Mouse (Mus musculus): ENCODE measurements around the gene Fam131a. TPM values are rescaled to one million over a fixed set of nuclear protein-coding genes. Genes with fewer than 3 reads are reported as not detected.

Fam131a gene
- polyA plus RNA-seq, 1 experiment from 2014 or later: 7.8 TPM

- Histone ChIP-seq H3K9me3 (ENCODE audit: control insufficient read depth, low read length) (no peaks in the 10 kb centered on the region), H3K27me3 (ENCODE audit: control insufficient read depth, insufficient read depth, low read depth, low read length) (peaks cover 24% of the 10 kb centered on the region), H3K36me3 (ENCODE audit: control insufficient read depth, insufficient read depth, low read length) (no peaks in the 10 kb centered on the region), H3K4me2 (ENCODE audit: low read depth, low read length) (no peak overlapping the region), H3K9ac (ENCODE audit: low read length) (no peak overlapping the region), H3K4me3 (ENCODE audit: low read length) (no peak overlapping the region), H3K27ac (ENCODE audit: low read length) (no peak overlapping the region), H3K4me1 (replicated peaks; ENCODE audit: control insufficient read depth, insufficient read depth, low read length) (peaks cover 11% of the 10 kb centered on the region)
- 58% methylated on average over 5 of the region's 5 CpGs for WGBS
- ATAC-seq (ENCODE audit: low read depth): no peak
Observed at GRCm38 (mm10) chr16:20731688-20732087, 38.6 kb downstream of the Fam131a start.

GRCm38 (mm10) chr16:20732251-20732924 lies 39.3 kb downstream of the Fam131a start:
- ATAC-seq (ENCODE audit: low read depth): peak; percentile 41
- Histone ChIP-seq H3K9ac (ENCODE audit: low read length) (peak overlapping the region; percentile 79), H3K4me1 (replicated peaks; ENCODE audit: control insufficient read depth, insufficient read depth, low read length) (peaks cover 11% of the 10 kb centered on the region), H3K27ac (ENCODE audit: low read length) (peak overlapping the region; percentile 11; the same call in 1 of the 2 replicates), H3K36me3 (ENCODE audit: control insufficient read depth, insufficient read depth, low read length) (no peaks in the 10 kb centered on the region), H3K9me3 (ENCODE audit: control insufficient read depth, low read length) (no peaks in the 10 kb centered on the region), H3K4me3 (ENCODE audit: low read length) (peak overlapping the region; percentile 56), H3K27me3 (ENCODE audit: control insufficient read depth, insufficient read depth, low read depth, low read length) (peaks cover 24% of the 10 kb centered on the region), H3K4me2 (ENCODE audit: low read depth, low read length) (peak overlapping the region; percentile 99)
- 1% methylated on average over 21 of the region's 30 CpGs for WGBS

- peaks cover 24% of the 10 kb centered on the region for H3K27me3 ChIP-seq (ENCODE audit: control insufficient read depth, insufficient read depth, low read depth, low read length)
- under 1% methylated on average over 54 of the region's 70 CpGs for WGBS
- ATAC-seq (ENCODE audit: low read depth): peak; percentile 91
- peak within 1 kb of the TSS; percentile 99 for H3K4me2 ChIP-seq (ENCODE audit: low read depth, low read length)
- no peaks in the 10 kb centered on the region for H3K9me3 ChIP-seq (ENCODE audit: control insufficient read depth, low read length)
- H3K27ac ChIP-seq (ENCODE audit: low read length): peak within 1 kb of the TSS; percentile 11; the same call in 1 of the 2 replicates
- peaks cover 11% of the 10 kb centered on the region for H3K4me1 ChIP-seq (replicated peaks; ENCODE audit: control insufficient read depth, insufficient read depth, low read length)
- peak within 1 kb of the TSS; percentile 56 for H3K4me3 ChIP-seq (ENCODE audit: low read length)
- H3K9ac ChIP-seq (ENCODE audit: low read length): peak within 1 kb of the TSS; percentile 79
- no peaks in the 10 kb centered on the region for H3K36me3 ChIP-seq (ENCODE audit: control insufficient read depth, insufficient read depth, low read length)
Observed at GRCm38 (mm10) chr16:20732925-20733730, 40.1 kb downstream of the Fam131a start, which contains the start of gene Chrd. Gene Chrd, plus strand, starts transcription at chr16:20733127.

DNA sequence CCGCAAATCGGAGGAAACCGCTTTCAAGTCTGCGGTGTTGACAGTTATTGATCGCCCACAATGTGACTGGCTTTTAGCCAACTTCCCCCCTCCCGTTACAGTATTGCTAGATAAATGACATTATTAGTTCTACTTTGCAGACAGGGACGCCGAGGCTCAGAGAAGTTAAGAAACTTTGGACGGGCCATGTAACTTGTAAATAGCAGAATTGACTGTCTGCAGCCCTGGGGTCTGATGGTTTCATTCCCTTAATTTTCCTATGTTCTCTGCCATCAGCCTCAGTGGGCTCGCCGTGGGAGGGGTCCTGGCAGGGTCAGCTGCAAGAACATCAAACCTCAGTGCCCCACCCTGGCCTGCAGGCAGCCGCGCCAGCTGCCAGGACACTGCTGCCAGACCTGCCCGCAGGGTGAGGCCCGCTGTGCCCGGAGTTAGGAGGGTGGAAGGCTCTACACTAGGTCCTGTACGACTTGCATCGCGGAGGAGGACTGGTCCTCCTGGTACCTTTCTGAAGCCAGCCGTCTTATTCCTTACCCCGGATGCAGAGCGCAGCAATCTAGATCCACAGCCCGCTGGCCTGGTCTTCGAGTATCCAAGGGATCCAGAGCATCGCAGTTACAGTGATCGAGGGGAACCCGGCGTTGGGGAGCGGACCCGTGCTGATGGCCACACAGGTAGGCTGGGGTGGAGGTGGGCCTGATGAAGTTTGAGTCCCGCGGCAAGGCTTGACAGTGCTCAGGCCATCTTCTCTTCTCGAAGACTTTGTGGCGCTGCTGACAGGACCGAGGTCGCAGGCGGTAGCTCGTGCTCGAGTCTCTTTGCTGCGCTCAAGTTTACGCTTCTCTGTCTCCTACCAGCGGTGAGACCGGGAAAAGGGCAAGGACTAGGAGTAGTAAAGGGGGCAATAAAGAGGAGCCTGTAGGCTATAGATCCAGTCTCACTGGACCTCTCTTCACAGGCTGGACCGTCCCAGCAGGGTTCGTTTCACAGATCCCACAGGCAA lies 41.0 kb downstream of the Fam131a start, which contains the start of gene Thpo:
TSS of gene Thpo (minus strand) at position 781 of the 1,000 bp plus-strand sequence.
- 5% methylated on average over 45 of the region's 45 CpGs for WGBS

DNA sequence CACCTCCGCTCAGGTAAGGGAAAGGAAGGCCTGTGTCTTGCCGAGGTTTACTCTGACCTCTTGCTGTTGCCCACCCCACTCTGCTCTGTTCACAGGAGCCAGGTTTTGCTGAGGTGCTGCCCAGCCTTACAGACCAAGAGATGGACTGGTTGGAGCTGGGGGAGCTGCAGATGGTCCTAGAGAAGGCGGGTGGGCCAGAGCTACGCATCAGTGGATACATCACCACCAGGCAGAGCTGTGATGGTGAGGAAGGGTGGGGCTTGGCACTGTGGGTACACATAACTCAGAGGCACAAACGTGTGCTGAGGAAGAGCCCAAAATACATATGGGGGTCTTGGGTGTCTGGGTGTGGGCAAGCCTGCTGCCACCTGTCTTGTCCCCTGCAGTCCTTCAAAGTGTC lies 42.6 kb downstream of the Fam131a start:
- Histone ChIP-seq H3K4me1 (replicated peaks; ENCODE audit: control insufficient read depth, insufficient read depth, low read length) (peaks cover 11% of the 10 kb centered on the region), H3K36me3 (ENCODE audit: control insufficient read depth, insufficient read depth, low read length) (no peaks in the 10 kb centered on the region), H3K27ac (ENCODE audit: low read length) (no peak overlapping the region), H3K4me2 (ENCODE audit: low read depth, low read length) (no peak overlapping the region), H3K9ac (ENCODE audit: low read length) (no peak overlapping the region), H3K9me3 (ENCODE audit: control insufficient read depth, low read length) (no peaks in the 10 kb centered on the region), H3K27me3 (ENCODE audit: control insufficient read depth, insufficient read depth, low read depth, low read length) (peaks cover 24% of the 10 kb centered on the region), H3K4me3 (ENCODE audit: low read length) (no peak overlapping the region)
- 76% methylated on average over 5 of the region's 5 CpGs for WGBS
- ATAC-seq (ENCODE audit: low read depth): no peak

More for the DNA sequence above, 41.0 kb downstream of the Fam131a start, which contains the start of gene Thpo:
- Histone ChIP-seq H3K4me3 (ENCODE audit: low read length) (peak within 1 kb of the TSS; percentile 56), H3K9me3 (ENCODE audit: control insufficient read depth, low read length) (no peaks in the 10 kb centered on the region), H3K27ac (ENCODE audit: low read length) (no peak within 1 kb of the TSS), H3K4me2 (ENCODE audit: low read depth, low read length) (peak within 1 kb of the TSS; percentile 99), H3K4me1 (replicated peaks; ENCODE audit: control insufficient read depth, insufficient read depth, low read length) (peaks cover 11% of the 10 kb centered on the region), H3K9ac (ENCODE audit: low read length) (peak within 1 kb of the TSS; percentile 79), H3K27me3 (ENCODE audit: control insufficient read depth, insufficient read depth, low read depth, low read length) (peaks cover 24% of the 10 kb centered on the region), H3K36me3 (ENCODE audit: control insufficient read depth, insufficient read depth, low read length) (no peaks in the 10 kb centered on the region)
- no peak for ATAC-seq (ENCODE audit: low read depth)

GRCm38 (mm10) chr16:20736168-20736567 lies 43.1 kb downstream of the Fam131a start:
- WGBS: 86% methylated on average over 7 of the region's 7 CpGs
- Histone ChIP-seq H3K4me3 (ENCODE audit: low read length) (no peak overlapping the region), H3K4me1 (replicated peaks; ENCODE audit: control insufficient read depth, insufficient read depth, low read length) (peaks cover 11% of the 10 kb centered on the region), H3K9me3 (ENCODE audit: control insufficient read depth, low read length) (no peaks in the 10 kb centered on the region), H3K27ac (ENCODE audit: low read length) (no peak overlapping the region), H3K36me3 (ENCODE audit: control insufficient read depth, insufficient read depth, low read length) (no peaks in the 10 kb centered on the region), H3K27me3 (ENCODE audit: control insufficient read depth, insufficient read depth, low read depth, low read length) (peaks cover 24% of the 10 kb centered on the region), H3K9ac (ENCODE audit: low read length) (no peak overlapping the region), H3K4me2 (ENCODE audit: low read depth, low read length) (no peak overlapping the region)
- ATAC-seq (ENCODE audit: low read depth): no peak

DNA sequence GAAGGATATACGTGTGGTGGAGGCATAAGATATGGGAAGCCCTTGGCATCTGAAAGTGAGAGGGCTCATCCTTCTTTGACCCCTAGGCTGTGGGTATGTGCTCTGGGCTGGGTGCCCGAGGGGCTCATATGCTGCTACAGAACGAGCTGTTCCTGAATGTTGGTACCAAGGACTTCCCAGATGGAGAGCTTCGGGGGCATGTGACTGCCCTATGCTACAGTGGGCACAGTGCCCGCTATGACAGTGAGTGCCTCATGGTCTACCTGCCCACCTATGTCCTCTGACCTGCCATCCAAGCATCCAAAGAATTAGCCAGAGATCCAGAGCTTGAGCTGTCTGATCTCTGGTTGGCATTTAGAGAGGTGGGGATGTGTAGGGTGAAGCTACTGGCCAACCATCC lies 43.8 kb downstream of the Fam131a start:
- no peak overlapping the region for H3K4me2 ChIP-seq (ENCODE audit: low read depth, low read length)
- no peak for ATAC-seq (ENCODE audit: low read depth)
- H3K36me3 ChIP-seq (ENCODE audit: control insufficient read depth, insufficient read depth, low read length): no peaks in the 10 kb centered on the region
- no peaks in the 10 kb centered on the region for H3K9me3 ChIP-seq (ENCODE audit: control insufficient read depth, low read length)
- H3K9ac ChIP-seq (ENCODE audit: low read length): no peak overlapping the region
- peaks cover 11% of the 10 kb centered on the region for H3K4me1 ChIP-seq (replicated peaks; ENCODE audit: control insufficient read depth, insufficient read depth, low read length)
- peaks cover 24% of the 10 kb centered on the region for H3K27me3 ChIP-seq (ENCODE audit: control insufficient read depth, insufficient read depth, low read depth, low read length)
- 74% methylated on average over 5 of the region's 5 CpGs for WGBS
- no peak overlapping the region for H3K27ac ChIP-seq (ENCODE audit: low read length)
- no peak overlapping the region for H3K4me3 ChIP-seq (ENCODE audit: low read length)

- Histone ChIP-seq H3K4me2 (ENCODE audit: low read depth, low read length) (no peak overlapping the region), H3K27me3 (ENCODE audit: control insufficient read depth, insufficient read depth, low read depth, low read length) (peaks cover 10% of the 10 kb centered on the region), H3K4me1 (replicated peaks; ENCODE audit: control insufficient read depth, insufficient read depth, low read length) (no peaks in the 10 kb centered on the region), H3K4me3 (ENCODE audit: low read length) (no peak overlapping the region), H3K27ac (ENCODE audit: low read length) (no peak overlapping the region), H3K9me3 (ENCODE audit: control insufficient read depth, low read length) (no peaks in the 10 kb centered on the region), H3K9ac (ENCODE audit: low read length) (no peak overlapping the region), H3K36me3 (ENCODE audit: control insufficient read depth, insufficient read depth, low read length) (no peaks in the 10 kb centered on the region)
- 83% methylated on average over 9 of the region's 9 CpGs for WGBS
- ATAC-seq (ENCODE audit: low read depth): no peak
Observed at GRCm38 (mm10) chr16:20739845-20740244, 46.8 kb downstream of the Fam131a start.

All from lung, embryonic 16.5 days (tissue).